Mouse (Mus musculus) gastrocnemius, postnatal 10 days (tissue): ENCODE measurements around the gene Ift81. TPM values are rescaled to one million over a fixed set of nuclear protein-coding genes. Genes with fewer than 3 reads are reported as not detected.

Source experiments
- DNase-seq: peaks from one replicate; pipeline ENCODE4 v3.0.0; 2021; ENCODE audit warnings: mixed read lengths
- total RNA-seq, 2 experiments: library from RNA; stranded (reverse); gene quantifications; 2 replicates each; pipeline ENCODE4 v1.2.3; 2021

Gene Ift81
- total RNA-seq, 2 experiments from 2014 or later: 7.0 to 7.9 TPM

GRCm38 (mm10) chr5:122625565-122626252, 11.4 kb upstream of the Ift81 start:
- no peak for DNase-seq

GRCm38 (mm10) chr5:122624952-122625479, 10.7 kb upstream of the Ift81 start:
- DNase-seq: no peak

- DNase-seq: no peak
Observed at GRCm38 (mm10) chr5:122623861-122624260, 9.5 kb upstream of the Ift81 start.

GRCm38 (mm10) chr5:122622526-122622925, 8.2 kb upstream of the Ift81 start:
- no peak for DNase-seq

- DNase-seq: peak; percentile 63
Observed at GRCm38 (mm10) chr5:122621376-122621886, 7.1 kb upstream of the Ift81 start.

- no peak for DNase-seq
Observed at GRCm38 (mm10) chr5:122619686-122620296, 5.5 kb upstream of the Ift81 start.

GRCm38 (mm10) chr5:122617718-122618117, 3.4 kb upstream of the Ift81 start:
- no peak for DNase-seq

- DNase-seq: no peak
Observed at GRCm38 (mm10) chr5:122611651-122612050, 2.7 kb downstream of the Ift81 start.

GRCm38 (mm10) chr5:122604894-122605293, 9.4 kb downstream of the Ift81 start:
- DNase-seq: no peak

- no peak for DNase-seq
Observed at GRCm38 (mm10) chr5:122602233-122602632, 12.1 kb downstream of the Ift81 start.

GRCm38 (mm10) chr5:122595470-122595869, 18.8 kb downstream of the Ift81 start:
- no peak for DNase-seq

GRCm38 (mm10) chr5:122589891-122590290, 24.4 kb downstream of the Ift81 start:
- DNase-seq: no peak

GRCm38 (mm10) chr5:122585546-122585945, 28.8 kb downstream of the Ift81 start:
- no peak for DNase-seq

- DNase-seq: no peak
Observed at GRCm38 (mm10) chr5:122584093-122584492, 30.2 kb downstream of the Ift81 start.

- DNase-seq: no peak
Observed at GRCm38 (mm10) chr5:122576683-122577329, 37.5 kb downstream of the Ift81 start.

- DNase-seq: no peak
Observed at GRCm38 (mm10) chr5:122572001-122572400, 42.3 kb downstream of the Ift81 start.

GRCm38 (mm10) chr5:122566626-122567025, 47.7 kb downstream of the Ift81 start:
- no peak for DNase-seq

GRCm38 (mm10) chr5:122560654-122561053, 53.7 kb downstream of the Ift81 start:
- no peak for DNase-seq

GRCm38 (mm10) chr5:122558127-122558526, 56.2 kb downstream of the Ift81 start:
- no peak for DNase-seq

GRCm38 (mm10) chr5:122555107-122555506, 59.2 kb downstream of the Ift81 start:
- no peak for DNase-seq

- no peak for DNase-seq
Observed at GRCm38 (mm10) chr5:122552638-122553037, 61.7 kb downstream of the Ift81 start.

- no peak for DNase-seq
Observed at GRCm38 (mm10) chr5:122550460-122550859, 63.9 kb downstream of the Ift81 start.

- DNase-seq: no peak
Observed at GRCm38 (mm10) chr5:122548671-122549070, 65.6 kb downstream of the Ift81 start.
